Mouse (Mus musculus): ENCODE data around the gene Rassf2.

Gene Rassf2

DNA sequence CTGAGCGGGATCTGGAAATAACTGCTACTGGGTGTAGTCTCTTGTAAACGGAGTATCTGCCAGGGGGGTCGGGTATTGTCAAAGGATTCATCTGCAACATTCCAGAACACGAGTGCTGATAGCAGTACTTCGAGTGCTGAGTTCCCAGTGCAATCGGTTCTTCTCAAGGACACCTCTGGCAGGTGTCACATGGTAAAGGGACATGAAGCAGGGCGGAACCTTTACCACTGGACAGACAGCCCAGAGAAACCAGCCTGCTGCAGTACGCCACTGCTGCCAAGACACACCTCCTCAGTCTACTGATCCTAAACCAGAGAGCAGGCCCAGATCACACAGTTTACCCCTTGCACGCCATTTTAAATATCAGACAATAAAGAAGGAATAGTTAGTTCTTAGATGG lies 75.2 kb downstream of the Rassf2 start:
- DNase-seq (ENCODE audit: low spot score in 2 of 2): peak; percentile 2 to 11

GRCm38 (mm10) chr2:131953711-131954110 lies 76.3 kb downstream of the Rassf2 start:
- peak in 1 of 2 experiments; percentile 4 for DNase-seq (ENCODE audit: low spot score in 2 of 2)

- DNase-seq (ENCODE audit: low spot score in 2 of 2): peak in 1 of 2 experiments; percentile 16
These were observed 77.0 kb downstream of the Rassf2 start for GRCm38 (mm10) chr2:131952961-131953538.

GRCm38 (mm10) chr2:131952456-131952855 lies 77.6 kb downstream of the Rassf2 start:
- peak in 1 of 2 experiments; percentile 16 for DNase-seq (ENCODE audit: low spot score in 2 of 2)

DNA sequence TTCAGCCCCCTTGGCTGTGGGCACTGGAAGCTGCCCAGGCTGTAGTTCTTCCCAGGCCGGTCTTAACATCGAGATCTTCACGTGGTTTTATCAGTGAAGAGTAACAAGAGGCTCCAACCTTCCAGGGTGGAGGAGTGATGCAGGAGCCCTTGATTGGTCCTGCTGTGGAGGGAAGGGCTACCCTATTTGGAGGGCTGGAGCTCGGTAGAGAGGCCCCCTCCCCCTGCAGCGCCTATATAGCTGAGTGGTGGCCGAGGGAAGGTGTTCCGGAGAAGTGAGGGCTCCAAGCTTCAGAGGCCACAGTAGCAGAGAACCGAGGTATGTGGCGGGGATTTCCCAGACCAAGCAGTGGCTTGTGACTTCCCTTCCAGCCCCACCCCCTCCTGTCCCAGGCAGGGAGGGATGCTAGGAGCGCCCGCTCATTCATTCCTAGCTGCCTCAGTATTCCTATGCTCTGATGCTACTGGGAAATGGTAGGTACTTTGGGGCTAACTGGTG lies 79.4 kb downstream of the Rassf2 start, which contains the start of gene Prnd:
Gene Prnd (plus strand): TSS at position 264 of the 498 bp plus-strand sequence.
- peak in 1 of 2 experiments; percentile 16 for DNase-seq (ENCODE audit: low spot score in 2 of 2)

GRCm38 (mm10) chr2:131949767-131950597 lies 80.1 kb downstream of the Rassf2 start:
- DNase-seq (ENCODE audit: low spot score in 2 of 2): peak; percentile 26 to 68

DNA sequence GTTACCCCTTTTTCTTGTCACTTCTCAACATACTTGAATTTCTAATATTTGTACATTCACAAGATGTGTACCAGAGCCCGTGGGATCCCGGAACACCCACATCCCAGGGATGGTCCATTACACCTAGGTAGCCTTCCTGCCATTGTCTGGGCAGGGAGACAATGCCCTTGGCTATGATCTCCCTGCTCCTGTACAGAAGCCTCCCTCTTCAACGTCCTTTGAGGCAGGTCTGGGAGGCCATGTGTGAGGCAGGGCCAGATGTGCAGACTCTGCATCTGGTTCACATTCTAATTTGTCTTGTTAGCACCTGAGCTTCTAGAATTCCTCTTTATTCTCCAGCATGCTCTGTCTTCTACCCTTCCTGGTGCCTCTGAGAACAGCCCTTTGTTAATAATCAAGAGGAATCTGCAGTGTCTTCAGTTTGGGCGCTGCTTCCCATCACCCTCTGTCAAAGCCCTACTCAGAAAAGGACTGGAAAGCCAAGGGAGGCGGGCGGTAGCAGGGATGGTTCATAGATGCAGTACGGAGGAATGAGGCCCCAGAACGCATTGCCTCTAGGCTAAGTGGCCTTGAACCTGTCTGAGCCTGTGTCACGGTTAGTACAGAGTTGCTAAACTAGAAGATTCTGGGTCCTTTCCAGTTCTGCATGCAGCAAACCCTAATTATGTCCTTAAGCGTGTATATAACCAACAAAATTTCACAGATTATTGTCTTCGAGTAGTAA lies 81.0 kb downstream of the Rassf2 start:
- peak; percentile 3 to 8 for DNase-seq (ENCODE audit: low spot score in 2 of 2)

- peak in 1 of 2 experiments; percentile 7 for DNase-seq (ENCODE audit: low spot score in 2 of 2)
These were observed 81.9 kb downstream of the Rassf2 start for GRCm38 (mm10) chr2:131948156-131948555.

DNA sequence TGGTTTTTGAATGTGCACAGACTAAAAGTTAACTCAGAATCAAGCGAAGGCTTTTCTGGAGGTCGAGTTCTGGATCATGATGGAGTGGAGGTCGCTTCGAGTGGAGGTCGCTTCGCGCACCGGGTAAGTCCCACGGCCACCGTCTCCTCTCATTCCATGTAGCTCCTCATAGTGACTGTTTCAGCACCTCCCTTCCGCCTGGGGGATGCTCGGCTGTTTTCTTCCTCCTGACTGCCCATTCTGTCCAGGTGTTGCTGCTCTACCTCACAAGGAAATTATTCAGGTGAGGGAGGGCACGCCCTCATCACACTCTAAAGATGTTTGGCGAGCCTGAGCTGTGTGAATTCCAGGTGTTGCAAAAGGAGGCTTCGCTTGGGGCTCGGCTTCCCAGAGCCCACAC lies 83.7 kb downstream of the Rassf2 start:
- DNase-seq (ENCODE audit: low spot score in 2 of 2): peak; percentile 2 to 8

GRCm38 (mm10) chr2:131945765-131946164 lies 84.3 kb downstream of the Rassf2 start:
- DNase-seq (ENCODE audit: low spot score in 2 of 2): no peak

DNA sequence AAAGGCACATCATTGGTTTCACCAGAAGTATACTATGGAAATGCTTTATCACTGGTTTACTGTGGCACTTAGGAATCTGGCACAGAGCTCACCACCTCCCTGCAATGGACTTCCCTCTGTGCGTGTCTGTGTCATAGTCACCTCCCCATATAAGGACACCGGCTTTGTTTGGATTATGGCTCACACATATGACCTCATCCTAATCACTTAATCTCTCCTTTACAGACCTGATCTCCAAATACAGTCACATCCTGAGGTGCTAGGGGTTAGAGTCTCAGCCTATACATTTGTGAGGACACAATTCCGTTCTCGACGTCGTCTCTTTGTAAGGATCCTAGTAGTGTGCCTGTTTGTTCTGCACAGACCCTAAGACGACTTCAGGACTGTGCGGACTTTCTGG lies 84.8 kb downstream of the Rassf2 start:
- DNase-seq (ENCODE audit: low spot score in 2 of 2): peak in 1 of 2 experiments; percentile 3

GRCm38 (mm10) chr2:131944370-131944769 lies 85.7 kb downstream of the Rassf2 start:
- peak; percentile 1 to 2 for DNase-seq (ENCODE audit: low spot score in 2 of 2)

DNA sequence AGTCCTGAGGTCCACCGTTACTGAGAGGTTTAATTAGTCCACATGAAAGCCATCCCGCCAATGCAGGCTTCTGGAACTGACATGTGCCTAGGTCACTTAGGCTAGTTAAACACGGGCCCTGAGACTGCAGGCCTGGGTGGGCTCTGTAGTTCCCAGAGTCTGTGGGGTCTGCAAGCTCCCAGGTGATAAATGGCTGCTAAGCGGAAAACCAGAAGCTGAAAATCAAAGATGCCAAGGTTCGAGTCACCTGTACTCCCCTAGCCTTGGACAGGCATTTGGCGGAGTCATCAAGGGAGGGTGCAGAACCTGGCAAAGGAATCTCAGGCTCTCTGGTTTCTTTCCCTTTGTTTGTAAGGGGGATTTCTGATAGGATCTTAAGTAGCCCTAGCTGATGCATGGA lies 88.6 kb downstream of the Rassf2 start:
- no peak for DNase-seq (ENCODE audit: low spot score in 2 of 2)

DNA sequence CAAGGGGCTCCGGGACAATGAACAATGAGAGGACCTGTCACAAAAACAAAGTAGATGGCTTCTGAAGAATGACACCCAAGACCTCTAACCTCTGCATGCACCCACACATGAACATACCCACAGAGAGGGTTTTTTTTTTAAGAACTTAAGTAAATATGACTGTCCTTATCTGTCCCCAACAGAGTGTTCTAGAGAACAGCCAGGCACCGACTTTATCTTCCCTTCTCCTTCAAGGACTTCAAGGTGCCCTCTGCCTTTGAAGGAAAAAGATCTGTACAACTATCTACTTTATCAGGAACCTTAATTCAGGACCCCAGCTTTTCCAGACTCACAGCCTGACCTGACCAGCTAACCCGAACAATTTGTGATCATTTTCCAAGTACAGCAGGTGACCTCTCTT lies 89.6 kb downstream of the Rassf2 start:
- DNase-seq (ENCODE audit: low spot score in 2 of 2): peak in 1 of 2 experiments; percentile 16
